Mouse (Mus musculus) layer of hippocampus, postnatal 10 days (tissue): Measurements from ENCODE around the gene Ephx1. TPM values are rescaled to one million over a fixed set of nuclear protein-coding genes. Genes with fewer than 3 reads are reported as not detected.
"Not testable (repeated sequence)": the region's sequence is repeated elsewhere in the genome, so short reads cannot be mapped to it uniquely, and the experiment has no call there.

ENCODE experiments used
- DNase-seq, 2 experiments: peaks; one replicate each; pipeline ENCODE4 v3.0.0; 2021; ENCODE audit warnings: low spot score in 2 of 2
- total RNA-seq, 2 experiments: library from RNA; stranded (reverse); gene quantifications; 2 replicates each; pipeline ENCODE4 v1.2.3; 2021

Gene Ephx1
- total RNA-seq, 2 experiments from 2014 or later = 14.0 to 16.2 TPM

DNA sequence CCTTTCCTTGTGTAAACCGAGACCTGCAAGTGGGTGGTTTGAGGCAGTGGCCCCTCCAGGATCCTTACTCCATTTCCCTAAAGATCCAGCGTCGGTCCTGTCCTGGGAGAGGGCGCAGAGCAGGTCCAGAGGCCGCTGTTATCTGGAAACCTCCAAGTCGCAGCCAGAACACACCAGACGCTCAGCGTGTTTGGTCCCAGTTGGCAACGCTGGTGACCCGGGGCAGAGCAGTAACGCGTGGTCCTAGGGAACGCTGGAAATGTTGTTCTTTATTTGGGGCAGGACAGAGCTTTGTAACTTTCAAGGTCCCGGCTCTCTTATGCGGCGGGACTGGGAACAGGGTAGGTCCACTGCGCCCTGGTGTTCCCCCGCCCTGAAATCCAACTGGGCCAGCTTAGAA is 79.0 kb downstream of the Ephx1 start:
- DNase-seq = no peak

- DNase-seq = no peak
These were observed 79.8 kb downstream of the Ephx1 start for GRCm38 (mm10) chr1:180940776-180941460.

GRCm38 (mm10) chr1:180938781-180939180 is 81.9 kb downstream of the Ephx1 start:
- DNase-seq = not testable (repeated sequence)

- not testable (repeated sequence) for DNase-seq
These were observed 83.1 kb downstream of the Ephx1 start for GRCm38 (mm10) chr1:180937631-180938030.

GRCm38 (mm10) chr1:180936610-180937398 is 83.9 kb downstream of the Ephx1 start:
- peak; percentile 35 to 42 for DNase-seq

GRCm38 (mm10) chr1:180934467-180935419 is 86.0 kb downstream of the Ephx1 start, which contains the start of gene Lefty1:
Lefty1 (plus strand) TSS chr1:180935022.
- DNase-seq = no peak

GRCm38 (mm10) chr1:180933659-180934058 is 87.0 kb downstream of the Ephx1 start:
- DNase-seq = no peak

DNA sequence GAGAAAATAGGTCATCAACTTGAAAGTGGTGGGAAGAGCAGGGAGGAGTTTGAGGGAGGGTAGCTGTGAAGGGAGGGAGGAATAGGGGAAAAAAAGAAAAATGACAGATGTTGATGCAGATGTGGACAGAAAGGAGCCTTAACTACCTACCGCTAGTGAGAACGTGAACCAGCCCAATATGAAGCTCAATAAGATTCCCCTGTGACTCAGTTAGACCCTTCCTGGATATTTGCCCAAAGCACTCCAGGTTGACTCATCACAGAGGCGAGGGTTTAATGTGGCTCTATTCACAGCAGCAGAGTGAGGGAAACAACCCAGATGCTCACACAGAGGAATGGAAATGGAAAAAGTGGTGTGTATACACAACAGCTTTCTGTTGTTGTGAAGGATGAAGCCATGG is 89.6 kb downstream of the Ephx1 start:
- DNase-seq = no peak

DNA sequence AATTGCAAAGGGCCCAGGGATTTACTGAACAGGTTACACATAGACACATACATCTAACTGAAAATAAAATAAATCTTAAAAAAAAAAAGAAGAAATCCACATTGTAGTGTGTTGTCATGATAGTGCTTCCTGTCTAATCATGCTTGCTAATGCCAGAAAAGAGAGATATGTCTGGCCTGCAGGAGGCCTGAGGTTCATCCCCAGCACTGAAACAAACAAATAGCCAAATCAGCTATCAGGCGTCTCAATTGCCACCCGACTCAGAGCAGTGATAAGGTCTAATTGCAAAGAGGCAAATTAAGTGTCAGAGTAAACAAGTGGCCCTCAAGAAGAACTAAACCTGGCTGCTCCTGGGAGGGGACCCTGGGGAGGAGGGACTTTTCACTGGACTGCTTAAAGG is 91.1 kb downstream of the Ephx1 start:
- DNase-seq = no peak

- no peak for DNase-seq
These were observed 94.4 kb downstream of the Ephx1 start for GRCm38 (mm10) chr1:180926286-180926685.

Other genes with a start within 250 kb of the Ephx1 start
- gene H3f3a, start 207.0 kb downstream of the Ephx1 start, total RNA-seq = 100 to 1,000 TPM; 476 to 478 TPM
- 10 to 100 TPM; 20.9 to 22.4 TPM for gene Sde2, start 169.8 kb downstream of the Ephx1 start, total RNA-seq
- gene Lefty2, start 127.8 kb downstream of the Ephx1 start, total RNA-seq = 10 to 100 TPM in 1 of 2 experiments, 1 to 10 TPM in 1; 8.7 to 10.2 TPM
- 10 to 100 TPM; 29.6 to 31.4 TPM for gene Pycr2, start 116.6 kb downstream of the Ephx1 start, total RNA-seq
- gene Lefty1, start 85.9 kb downstream of the Ephx1 start, total RNA-seq = 1 to 10 TPM; 3.9 to 6.4 TPM
- gene Tmem63a, start 78.6 kb downstream of the Ephx1 start, total RNA-seq = 1 to 10 TPM; 3.7 to 3.8 TPM
- gene 9130409I23Rik, start 30.3 kb upstream of the Ephx1 start, total RNA-seq = not detected
- gene Nvl, start 123.3 kb upstream of the Ephx1 start, total RNA-seq = 10 to 100 TPM; 29.8 to 31.8 TPM
- gene Cnih4, start 123.8 kb upstream of the Ephx1 start, total RNA-seq = 10 to 100 TPM; 21.3 to 23.0 TPM
- gene Wdr26, start 191.1 kb upstream of the Ephx1 start, total RNA-seq = 100 to 1,000 TPM; 129 to 138 TPM